Mouse (Mus musculus) neural tube, embryonic 14.5 days (tissue): ENCODE results near the gene Olfr711. TPM values are rescaled to one million over a fixed set of nuclear protein-coding genes. Genes with fewer than 3 reads are reported as not detected.
"Not testable (repeated sequence)": the region's sequence is repeated elsewhere in the genome, so short reads cannot be mapped to it uniquely, and the experiment has no call there.

Experiments used
- ATAC-seq: fragments of 200-750 bp; cut with Nextera tagmentation; 2 replicates; pipeline ENCODE4 v1.8.0; 2017; ENCODE audit warnings: low read depth, mild to moderate bottlenecking, moderate TSS enrichment, moderate library complexity
- H3K27ac ChIP-seq: fragments of 300-500 bp; sonication (generic); 2 replicates; pipeline ENCODE4 v1.5.1; 2014; ENCODE audit warnings: low read depth, mild to moderate bottlenecking, control low read depth, low read length, moderate library complexity, mixed read lengths
- H3K27me3 ChIP-seq: fragments of 300-500 bp; sonication (generic); 2 replicates; pipeline ENCODE4 v1.6.1; 2014; ENCODE audit warnings: low read length; ENCODE audit not compliant: control insufficient read depth, insufficient read depth
- H3K36me3 ChIP-seq: fragments of 300-500 bp; sonication (generic); 2 replicates; pipeline ENCODE4 v1.6.1; 2014; ENCODE audit warnings: low read length, mixed read lengths; ENCODE audit not compliant: control insufficient read depth, insufficient read depth
- H3K4me1 ChIP-seq: fragments of 300-500 bp; sonication (generic); 2 replicates; pipeline ENCODE4 v1.6.1; 2014; ENCODE audit warnings: low read length; ENCODE audit not compliant: control insufficient read depth, insufficient read depth
- H3K4me2 ChIP-seq: fragments of 300-500 bp; sonication (generic); 2 replicates; pipeline ENCODE4 v1.6.1; 2014; ENCODE audit warnings: mild to moderate bottlenecking, low read depth, low read length, control low read depth
- H3K4me3 ChIP-seq: fragments of 300-500 bp; sonication (generic); 2 replicates; pipeline ENCODE4 v1.5.1; 2014; ENCODE audit warnings: low read depth, low read length, control low read depth, mixed read lengths
- H3K9ac ChIP-seq: fragments of 300-500 bp; sonication (generic); replicated peaks from 2 replicates; pipeline ENCODE4 v1.6.1; 2014; ENCODE audit warnings: low read depth, mild to moderate bottlenecking, control low read depth, low read length, mixed read lengths
- H3K9me3 ChIP-seq: fragments of 300-500 bp; sonication (generic); 2 replicates; pipeline ENCODE4 v1.6.1; 2016; ENCODE audit warnings: low read length; ENCODE audit not compliant: control insufficient read depth
- WGBS: fragments of 180-500 bp; shearing (Covaris S2); extraction: QIAGEN DNeasy Blood & Tissue Kit; methylation state at CpG from one replicate; pipeline ENCODE4 v1.1.7; 2014; 5-methylcytosine and 5-hydroxymethylcytosine counted together
- polyA plus RNA-seq: library from polyadenylated mRNA; unstranded; fragments of >200 nt; fragmentation: Nextera tagmentation; extraction: Ambion mirVana; gene quantifications from 2 replicates; pipeline ENCODE4 v1.2.1, GENCODE M21; 2014

Olfr711 gene
- polyA plus RNA-seq, 1 experiment from 2014 or later: not detected

DNA sequence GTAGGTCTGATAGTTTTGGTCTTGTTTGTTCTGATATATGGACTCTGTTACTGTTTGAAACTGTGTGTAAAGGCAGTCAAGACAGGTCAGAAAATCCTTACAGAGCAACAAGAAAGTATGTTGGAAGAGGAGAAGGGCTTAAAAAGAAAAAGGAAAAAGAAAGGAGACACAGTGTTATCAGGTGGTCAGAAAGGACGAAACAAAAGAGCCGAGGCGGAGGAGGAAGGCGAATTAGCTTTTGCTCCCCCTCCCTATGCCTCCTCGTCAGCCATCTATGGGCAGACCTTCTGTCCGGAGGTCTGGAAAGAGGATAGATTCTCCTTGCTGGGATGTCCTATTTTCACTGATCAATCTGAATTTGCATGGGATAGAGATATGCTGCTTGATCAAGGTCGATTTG lies 54.3 kb downstream of the Olfr711 start:
- 81% methylated on average over 4 of the region's 7 CpGs for WGBS
- not testable (repeated sequence) for H3K36me3 ChIP-seq, ATAC-seq, H3K4me2 ChIP-seq, H3K9me3 ChIP-seq, H3K4me1 ChIP-seq, H3K4me3 ChIP-seq, H3K27ac ChIP-seq, H3K27me3 ChIP-seq, H3K9ac ChIP-seq

Other genes with a start within 250 kb of the Olfr711 start
- gene Olfr697, start 233.0 kb downstream of the Olfr711 start, polyA plus RNA-seq: not detected in 2 replicates
- not detected in 2 replicates for gene Olfr698, start 220.1 kb downstream of the Olfr711 start, polyA plus RNA-seq
- not detected in 2 replicates for gene Olfr699, start 182.3 kb downstream of the Olfr711 start, polyA plus RNA-seq
- not detected in 2 replicates for gene Olfr700, start 166.6 kb downstream of the Olfr711 start, polyA plus RNA-seq
- not detected in 2 replicates for gene Olfr701, start 161.3 kb downstream of the Olfr711 start, polyA plus RNA-seq
- not detected in 2 replicates for gene Olfr702, start 141.6 kb downstream of the Olfr711 start, polyA plus RNA-seq
- gene Olfr703, start 132.1 kb downstream of the Olfr711 start, polyA plus RNA-seq: not detected in 2 replicates
- gene Olfr704, start 112.3 kb downstream of the Olfr711 start, polyA plus RNA-seq: not detected in 2 replicates
- not detected in 2 replicates for gene Olfr705, start 98.6 kb downstream of the Olfr711 start, polyA plus RNA-seq
- not detected in 2 replicates for gene Olfr706, start 87.3 kb downstream of the Olfr711 start, polyA plus RNA-seq
- not detected in 2 replicates for gene Olfr707, start 74.2 kb downstream of the Olfr711 start, polyA plus RNA-seq
- not detected in 2 replicates for gene Olfr1532-ps1, start 67.5 kb downstream of the Olfr711 start, polyA plus RNA-seq
- gene Olfr709-ps1, start 43.2 kb downstream of the Olfr711 start, polyA plus RNA-seq: not detected in 2 replicates
- not detected in 2 replicates for gene Olfr710, start 27.1 kb downstream of the Olfr711 start, polyA plus RNA-seq
- not detected in 2 replicates for gene Olfr6, start 11.5 kb downstream of the Olfr711 start, polyA plus RNA-seq
- gene Olfr2, start 30.6 kb upstream of the Olfr711 start, polyA plus RNA-seq: not detected in 2 replicates
- not detected in 2 replicates for gene Olfr713, start 55.7 kb upstream of the Olfr711 start, polyA plus RNA-seq
- gene Olfr714, start 95.5 kb upstream of the Olfr711 start, polyA plus RNA-seq: not detected in 2 replicates
- not detected in 2 replicates for gene Olfr17, start 117.8 kb upstream of the Olfr711 start, polyA plus RNA-seq
- not detected in 2 replicates for gene Olfr715b, start 134.9 kb upstream of the Olfr711 start, polyA plus RNA-seq
- not detected in 2 replicates for gene Olfr715, start 155.6 kb upstream of the Olfr711 start, polyA plus RNA-seq
- not detected in 2 replicates for gene Olfr716, start 162.9 kb upstream of the Olfr711 start, polyA plus RNA-seq
- gene Nlrp14, start 191.5 kb upstream of the Olfr711 start, polyA plus RNA-seq: not detected in 2 replicates
- not detected in 2 replicates for gene Rbmxl2, start 234.0 kb upstream of the Olfr711 start, polyA plus RNA-seq